Comparison of ENCODE assay signal across 8 mouse cellular contexts in the genomic region with DNA sequence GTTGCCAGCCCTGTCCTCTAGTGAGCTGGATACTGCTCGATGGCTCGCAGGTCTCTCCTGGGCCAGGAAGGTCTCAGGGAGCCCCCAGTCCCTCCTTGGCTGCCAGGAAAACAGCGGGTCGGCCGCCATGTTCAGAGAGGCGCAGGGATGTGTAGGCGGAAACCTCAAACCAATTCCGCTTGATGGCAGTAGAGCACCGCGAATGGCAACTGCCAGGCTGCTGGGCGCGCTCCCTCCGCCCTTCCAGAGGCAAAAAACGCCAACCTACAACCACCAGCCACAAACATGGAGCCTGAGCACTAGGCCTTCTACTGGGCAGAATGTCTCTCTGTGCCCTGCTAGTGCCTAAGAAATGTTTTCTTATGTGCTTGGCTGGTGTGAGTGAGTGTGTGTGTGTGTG.
DNase-seq lines count a peak whose midpoint lies in the region; ATAC-seq and TF ChIP-seq lines count a peak whose summit lies in the region.
"Not testable (repeated sequence)": the region's sequence is repeated elsewhere in the genome, so short reads cannot be mapped to it uniquely, and the experiment has no call there.

No protein-coding gene starts in this region.

- WGBS in embryonic facial prominence, embryonic 11.5 days: 65% methylated on average over 8 of the region's 14 CpGs
- 44% methylated on average over 12 of the region's 14 CpGs for WGBS in heart, postnatal 0 days
- WGBS in kidney, postnatal 0 days: 55% methylated on average over 14 of the region's 14 CpGs
- WGBS in lung, postnatal 0 days: 57% methylated on average over 9 of the region's 14 CpGs

- not testable (repeated sequence) for H3K4me2 ChIP-seq in embryonic facial prominence, embryonic 11.5 days (ENCODE audit: low read depth, low read length); heart, postnatal 0 days (ENCODE audit: low read depth, low read length); kidney, postnatal 0 days (ENCODE audit: low read length); lung, postnatal 0 days (replicated peaks; ENCODE audit: low read depth, low read length)

- peak; percentile 35 for TF ChIP-seq CTCF in E14TG2a.4 (conservative IDR thresholded peaks at IDR 0.05; ENCODE audit: low read length)
- TF ChIP-seq CTCF in heart, postnatal 0 days (IDR thresholded peaks at IDR 0.05; ENCODE audit: low read depth): peak; percentile 23; the same call in 1 of the 2 replicates
- TF ChIP-seq CTCF in kidney, postnatal 0 days (IDR thresholded peaks at IDR 0.05; ENCODE audit: low read depth): peak; percentile 44
- peak; percentile 55 for TF ChIP-seq CTCF in lung, postnatal 0 days (IDR thresholded peaks at IDR 0.05)

- not testable (repeated sequence) for H3K9ac ChIP-seq in embryonic facial prominence, embryonic 11.5 days (replicated peaks; ENCODE audit: low read length); heart, postnatal 0 days (replicated peaks; ENCODE audit: low read depth, low read length); kidney, postnatal 0 days (ENCODE audit: low read depth, low read length); lung, postnatal 0 days (replicated peaks; ENCODE audit: low read depth)

- DNase-seq in adrenal gland, postnatal 14 days: peak; percentile 84
- peak; percentile 15 for DNase-seq in embryonic facial prominence, embryonic 11.5 days (ENCODE audit: low spot score)
- not testable (repeated sequence) for DNase-seq in heart, postnatal 0 days (ENCODE audit: low spot score); kidney, postnatal 0 days (ENCODE audit: low spot score)
- DNase-seq in lung, postnatal 0 days (ENCODE audit: low spot score): peak; percentile 4
- peak; percentile 69 for DNase-seq in ovary, adult 18-20 months (ENCODE audit: low spot score)
- DNase-seq in urinary bladder, adult 2 months (ENCODE audit: low spot score): peak; percentile 67

- peak overlapping the region; percentile 48; the same call in 1 of the 2 replicates for H3K4me3 ChIP-seq in E14TG2a.4 (replicated peaks; ENCODE audit: low read length)
- not testable (repeated sequence) for H3K4me3 ChIP-seq in embryonic facial prominence, embryonic 11.5 days (ENCODE audit: low read depth, low read length); heart, postnatal 0 days (ENCODE audit: low read depth, low read length); kidney, postnatal 0 days (replicated peaks; ENCODE audit: low read depth, low read length); lung, postnatal 0 days (ENCODE audit: low read depth, low read length)

- H3K9me3 ChIP-seq in E14TG2a.4 (ENCODE audit: low read length); embryonic facial prominence, embryonic 11.5 days (replicated peaks; ENCODE audit: control insufficient read depth, low read length); heart, postnatal 0 days (replicated peaks; ENCODE audit: control insufficient read depth, low read length); kidney, postnatal 0 days (replicated peaks; ENCODE audit: low read length); lung, postnatal 0 days (ENCODE audit: low read length): not testable (repeated sequence)

- ATAC-seq in embryonic facial prominence, embryonic 11.5 days (replicated peaks; ENCODE audit: insufficient number of reproducible peaks, low FRiP score, low TSS enrichment, low read depth); heart, postnatal 0 days (ENCODE audit: insufficient read depth, low read depth); kidney, postnatal 0 days (replicated peaks; ENCODE audit: low FRiP score, low read depth); lung, postnatal 0 days: not testable (repeated sequence)

- not testable (repeated sequence) for H3K4me1 ChIP-seq in E14TG2a.4 (replicated peaks; ENCODE audit: low read depth, low read length); embryonic facial prominence, embryonic 11.5 days (ENCODE audit: control insufficient read depth, insufficient read depth, low read length); heart, postnatal 0 days (ENCODE audit: control insufficient read depth, insufficient read depth); kidney, postnatal 0 days (replicated peaks; ENCODE audit: insufficient read depth, low read length); lung, postnatal 0 days (ENCODE audit: insufficient read depth, low read depth, low read length)

- not testable (repeated sequence) for H3K36me3 ChIP-seq in E14TG2a.4 (ENCODE audit: insufficient read depth, low read length); embryonic facial prominence, embryonic 11.5 days (replicated peaks; ENCODE audit: control insufficient read depth, insufficient read depth, low read depth, low read length); heart, postnatal 0 days (replicated peaks; ENCODE audit: control insufficient read depth, insufficient read depth, low read length); kidney, postnatal 0 days (ENCODE audit: insufficient read depth, low read length); lung, postnatal 0 days (ENCODE audit: insufficient read depth, low read length)

- not testable (repeated sequence) for H3K27me3 ChIP-seq in E14TG2a.4 (ENCODE audit: insufficient read depth, low read length); embryonic facial prominence, embryonic 11.5 days (ENCODE audit: control insufficient read depth, insufficient read depth, low read length); heart, postnatal 0 days (ENCODE audit: control insufficient read depth, insufficient read depth, low read length); kidney, postnatal 0 days (ENCODE audit: insufficient read depth, low read length); lung, postnatal 0 days (replicated peaks; ENCODE audit: insufficient read depth, low read length)

- TF ChIP-seq EP300 in heart, postnatal 0 days (IDR thresholded peaks at IDR 0.05; ENCODE audit: low read depth); lung, postnatal 0 days (IDR thresholded peaks at IDR 0.05): not testable (repeated sequence)

- H3K27ac ChIP-seq in embryonic facial prominence, embryonic 11.5 days (replicated peaks; ENCODE audit: low read depth, low read length); heart, postnatal 0 days (ENCODE audit: low read depth); kidney, postnatal 0 days; lung, postnatal 0 days (ENCODE audit: low read length): not testable (repeated sequence)
